Mouse (Mus musculus) stomach, embryonic 16.5 days (tissue): ENCODE data around the gene Mansc1. TPM values are rescaled to one million over a fixed set of nuclear protein-coding genes. Genes with fewer than 3 reads are reported as not detected.
A peak's percentile ranks its signal among the peaks of the same experiment; 100 is the strongest.

Experiments used
- ATAC-seq: fragments of 200-750 bp; cut with Nextera tagmentation; 2 replicates; pipeline ENCODE4 v1.8.0; 2017; ENCODE audit warnings: moderate number of reproducible peaks, moderate TSS enrichment; ENCODE audit not compliant: insufficient read depth, low FRiP score
- H3K27ac ChIP-seq: fragments of 300-500 bp; sonication (generic); 2 replicates; pipeline ENCODE4 v1.5.1; 2014; ENCODE audit warnings: low read length
- H3K27me3 ChIP-seq: fragments of 300-500 bp; sonication (generic); 2 replicates; pipeline ENCODE4 v1.6.1; 2014; ENCODE audit warnings: low read length, control low read depth, mixed read lengths; ENCODE audit not compliant: control insufficient read depth, insufficient read depth
- H3K36me3 ChIP-seq: fragments of 300-500 bp; sonication (generic); 2 replicates; pipeline ENCODE4 v1.6.1; 2014; ENCODE audit warnings: low read length; ENCODE audit not compliant: control insufficient read depth, insufficient read depth
- H3K4me1 ChIP-seq: fragments of 300-500 bp; sonication (generic); 2 replicates; pipeline ENCODE4 v1.6.1; 2014; ENCODE audit warnings: low read length, control low read depth, mixed read lengths; ENCODE audit not compliant: control insufficient read depth, insufficient read depth
- H3K4me2 ChIP-seq: fragments of 300-500 bp; sonication (generic); 2 replicates; pipeline ENCODE4 v1.6.1; 2014; ENCODE audit warnings: low read depth, low read length, mixed read lengths
- H3K4me3 ChIP-seq: fragments of 300-500 bp; sonication (generic); replicated peaks from 2 replicates; pipeline ENCODE4 v1.5.1; 2014; ENCODE audit warnings: mild to moderate bottlenecking, low read length
- H3K9ac ChIP-seq: fragments of 300-500 bp; sonication (generic); 2 replicates; pipeline ENCODE4 v1.6.1; 2014; ENCODE audit warnings: low read length
- H3K9me3 ChIP-seq: fragments of 300-500 bp; sonication (generic); replicated peaks from 2 replicates; pipeline ENCODE4 v1.6.1; 2016; ENCODE audit warnings: low read length, control low read depth; ENCODE audit not compliant: control insufficient read depth
- WGBS: fragments of 180-500 bp; shearing (Covaris S2); extraction: QIAGEN DNeasy Blood & Tissue Kit; methylation state at CpG from one replicate; pipeline ENCODE4 v1.1.7; 2014; 5-methylcytosine and 5-hydroxymethylcytosine counted together
- polyA plus RNA-seq: library from polyadenylated mRNA; unstranded; fragments of >200 nt; fragmentation: Nextera tagmentation; extraction: Ambion mirVana; gene quantifications from 2 replicates; pipeline ENCODE4 v1.2.1, GENCODE M21; 2015

The Mansc1 gene
- polyA plus RNA-seq, 1 experiment from 2014 or later, result 9.9 TPM

DNA sequence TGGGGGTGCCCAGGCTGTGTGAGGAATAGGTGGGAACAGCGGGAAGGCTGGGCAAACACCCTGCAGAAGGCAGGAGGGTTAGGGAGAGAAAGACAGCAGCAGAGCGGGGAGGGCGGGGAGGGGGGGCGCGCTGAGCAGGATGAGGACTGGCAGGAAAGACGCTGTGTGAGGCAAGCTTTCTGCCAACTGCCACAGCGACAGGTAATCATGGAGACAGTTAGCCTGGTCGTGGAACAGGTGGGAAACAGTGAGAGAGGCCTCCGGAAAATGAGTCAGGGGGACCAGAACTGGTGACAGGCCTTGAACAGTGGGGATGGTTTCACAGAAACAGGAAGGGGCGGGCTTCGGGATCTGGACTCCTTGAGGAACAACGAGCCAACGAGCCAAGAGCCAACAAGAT is 20.4 kb downstream of the Mansc1 start:
- peak overlapping the region; percentile 55; the same call in 1 of the 2 replicates for H3K27ac ChIP-seq
- WGBS, result 54% methylated on average over 13 of the region's 13 CpGs
- peaks cover 26% of the 10 kb centered on the region; the same call in 1 of the 2 replicates for H3K4me1 ChIP-seq
- no peak overlapping the region; the same call in 1 of the 2 replicates for H3K9ac ChIP-seq
- H3K4me3 ChIP-seq, result no peak overlapping the region
- H3K9me3 ChIP-seq, result no peaks in the 10 kb centered on the region
- H3K27me3 ChIP-seq, result no peaks in the 10 kb centered on the region
- H3K4me2 ChIP-seq, result peak overlapping the region; percentile 34
- ATAC-seq, result no peak
- H3K36me3 ChIP-seq, result no peaks in the 10 kb centered on the region

DNA sequence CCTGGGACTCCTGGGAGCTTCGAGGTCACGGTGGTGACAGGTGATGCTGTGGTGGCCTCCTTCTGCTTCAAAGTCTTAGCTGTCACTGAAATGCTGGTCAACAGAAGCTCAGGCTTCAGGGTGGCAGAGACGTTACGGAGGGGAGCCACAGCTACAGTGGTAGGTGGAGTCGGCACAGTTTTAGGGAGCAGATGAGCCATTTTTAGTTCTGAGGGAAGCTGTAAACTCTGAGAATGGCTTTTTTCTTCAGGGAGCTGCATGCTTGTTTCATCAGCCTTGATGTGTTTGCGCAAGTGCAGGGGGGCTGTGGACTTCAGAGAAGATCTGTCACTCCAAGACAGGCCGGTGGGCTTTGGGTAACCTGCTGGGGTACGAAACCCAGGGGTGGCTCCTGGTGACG is 21.9 kb downstream of the Mansc1 start:
- Histone ChIP-seq H3K27ac (no peak overlapping the region), H3K4me3 (no peak overlapping the region), H3K9ac (no peak overlapping the region), H3K27me3 (no peaks in the 10 kb centered on the region), H3K4me1 (peaks cover 30% of the 10 kb centered on the region; the same call in 1 of the 2 replicates), H3K9me3 (no peaks in the 10 kb centered on the region), H3K4me2 (no peak overlapping the region), H3K36me3 (no peaks in the 10 kb centered on the region)
- no peak for ATAC-seq
- WGBS, result 80% methylated on average over 9 of the region's 9 CpGs

DNA sequence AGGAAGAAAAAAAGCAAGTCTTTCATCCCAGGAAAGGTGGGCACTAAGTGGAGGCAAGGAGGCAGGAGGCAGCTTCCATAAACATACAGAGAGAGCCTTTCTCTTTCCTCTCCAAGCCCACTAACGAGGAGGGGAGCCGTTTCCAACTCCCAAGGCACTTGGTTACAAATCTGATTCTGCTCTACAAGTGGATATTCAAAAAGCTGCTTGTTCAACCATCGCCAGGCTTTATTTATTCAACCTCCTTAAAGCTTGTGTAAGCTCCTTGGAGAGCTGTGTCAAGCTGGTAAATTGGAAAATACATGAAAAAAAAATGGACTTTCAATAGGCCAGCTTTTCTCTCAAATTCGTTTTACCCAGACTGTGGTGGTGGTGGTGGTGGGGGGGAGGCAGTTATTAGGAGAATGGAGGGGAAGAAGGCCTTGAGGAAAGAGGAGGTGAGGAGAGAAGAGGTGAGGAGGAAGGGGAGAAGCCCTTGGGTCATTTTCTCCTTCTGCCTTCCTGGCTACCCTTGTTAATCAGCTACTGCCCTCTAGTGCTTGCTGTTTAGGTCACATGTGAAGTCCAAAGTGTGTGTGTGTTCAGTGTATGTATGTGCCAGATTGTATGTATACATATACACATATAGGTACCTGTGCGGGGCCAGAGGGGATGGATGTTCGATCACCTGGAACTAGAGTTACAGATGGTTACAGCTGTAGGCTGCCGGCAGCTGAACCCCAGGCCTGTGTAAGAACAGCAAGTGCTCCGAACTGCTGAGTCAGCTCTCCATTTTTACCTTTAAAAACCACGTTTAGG is 25.1 kb downstream of the Mansc1 start:
- Histone ChIP-seq H3K9me3 (no peaks in the 10 kb centered on the region), H3K4me3 (no peak overlapping the region), H3K36me3 (no peaks in the 10 kb centered on the region), H3K9ac (no peak overlapping the region), H3K27me3 (no peaks in the 10 kb centered on the region), H3K4me1 (peaks cover 11% of the 10 kb centered on the region; the same call in 1 of the 2 replicates), H3K27ac (no peak overlapping the region), H3K4me2 (no peak overlapping the region)
- WGBS, result 52% methylated on average over 9 of the region's 9 CpGs
- ATAC-seq, result 0 out of 2 replicates have a peak, but pooled peaks have one; percentile 30

DNA sequence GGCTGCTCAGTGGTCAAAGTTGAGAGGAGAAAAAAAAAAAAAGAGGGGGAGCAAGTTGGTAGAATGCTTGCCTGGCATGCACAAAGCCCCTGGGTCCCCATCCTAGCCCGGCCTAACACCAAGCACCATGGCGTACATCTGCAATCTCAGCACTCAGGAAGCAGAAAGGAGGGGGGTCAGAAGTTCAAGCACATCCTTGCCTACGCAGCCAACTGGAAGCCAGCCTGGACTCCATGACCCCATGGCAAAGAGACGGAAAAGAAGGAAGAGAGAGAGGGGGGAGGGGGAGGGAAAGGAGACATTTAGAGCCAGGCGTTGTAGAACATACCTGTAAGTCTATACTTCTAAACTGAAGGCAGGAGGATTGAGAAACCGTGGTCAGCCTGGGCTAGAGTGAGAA is 25.7 kb downstream of the Mansc1 start:
- H3K27me3 ChIP-seq, result no peaks in the 10 kb centered on the region
- no peak overlapping the region for H3K4me2 ChIP-seq
- no peak overlapping the region for H3K9ac ChIP-seq
- no peak overlapping the region for H3K27ac ChIP-seq
- H3K4me3 ChIP-seq, result no peak overlapping the region
- H3K9me3 ChIP-seq, result no peaks in the 10 kb centered on the region
- peaks cover 6% of the 10 kb centered on the region; the same call in 1 of the 2 replicates for H3K4me1 ChIP-seq
- 58% methylated on average over 6 of the region's 6 CpGs for WGBS
- no peak for ATAC-seq
- no peaks in the 10 kb centered on the region for H3K36me3 ChIP-seq

DNA sequence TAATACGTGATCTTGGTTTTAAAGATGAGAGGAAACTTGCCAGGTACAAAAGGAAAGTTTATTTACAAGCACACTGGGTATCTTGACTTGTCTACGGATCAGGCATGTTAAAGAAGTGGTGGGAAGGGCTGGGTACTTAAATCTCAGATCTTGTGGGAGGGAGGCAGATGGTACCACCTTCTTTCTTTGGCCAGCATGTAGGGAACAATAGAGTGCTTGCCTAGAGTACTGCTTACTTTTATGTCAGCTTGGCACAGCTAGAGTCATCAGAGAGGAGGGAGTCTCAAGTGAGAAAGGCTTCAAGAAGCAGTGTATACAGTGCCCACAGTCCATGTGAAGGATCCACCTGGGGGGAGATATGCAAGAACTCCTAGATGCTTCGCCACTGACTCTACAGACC is 27.1 kb downstream of the Mansc1 start:
- Histone ChIP-seq H3K9ac (no peak overlapping the region), H3K27me3 (no peaks in the 10 kb centered on the region), H3K4me3 (no peak overlapping the region), H3K27ac (no peak overlapping the region), H3K4me1 (peaks cover 6% of the 10 kb centered on the region; the same call in 1 of the 2 replicates), H3K36me3 (no peaks in the 10 kb centered on the region), H3K9me3 (no peaks in the 10 kb centered on the region), H3K4me2 (no peak overlapping the region)
- WGBS, result 90% methylated on average over 3 of the region's 3 CpGs
- no peak for ATAC-seq

DNA sequence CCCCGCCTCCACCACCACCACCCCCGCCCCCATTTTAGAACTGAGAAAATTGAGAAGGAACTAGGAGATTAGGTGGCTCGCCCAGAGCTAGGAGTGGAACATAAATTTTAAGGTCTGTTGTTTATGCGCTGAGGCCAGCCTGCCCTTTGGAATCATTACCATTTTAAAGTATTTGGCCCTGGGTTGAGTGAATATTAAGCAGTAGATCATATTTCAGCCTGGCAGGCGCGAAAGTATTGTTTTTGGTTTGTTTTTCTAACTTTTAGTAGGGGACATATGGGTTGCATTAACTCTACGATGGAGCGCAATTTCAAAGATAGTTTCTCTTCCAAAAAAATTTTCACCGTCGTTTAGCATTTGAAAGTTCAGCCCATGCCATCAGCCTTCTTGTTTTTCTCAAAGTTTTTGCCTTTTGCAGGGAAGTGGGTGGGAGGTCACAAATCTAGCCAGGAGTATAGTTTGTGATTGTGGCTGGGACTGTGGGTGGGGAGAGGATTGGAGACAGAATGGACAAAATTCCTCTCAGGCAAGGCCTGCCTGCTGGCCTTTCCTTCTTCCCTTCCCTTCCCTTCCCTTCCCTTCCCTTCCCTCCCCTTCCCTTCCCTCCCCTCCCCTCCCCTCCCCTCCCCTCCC is 29.8 kb downstream of the Mansc1 start:
- H3K36me3 ChIP-seq, result no peaks in the 10 kb centered on the region
- no peak overlapping the region for H3K4me3 ChIP-seq
- H3K9ac ChIP-seq, result no peak overlapping the region
- ATAC-seq, result no peak
- H3K4me2 ChIP-seq, result no peak overlapping the region
- H3K27me3 ChIP-seq, result no peaks in the 10 kb centered on the region
- H3K27ac ChIP-seq, result no peak overlapping the region
- no peaks in the 10 kb centered on the region for H3K9me3 ChIP-seq
- H3K4me1 ChIP-seq, result peaks cover 6% of the 10 kb centered on the region; the same call in 1 of the 2 replicates
- 35% methylated on average over 10 of the region's 10 CpGs for WGBS

DNA sequence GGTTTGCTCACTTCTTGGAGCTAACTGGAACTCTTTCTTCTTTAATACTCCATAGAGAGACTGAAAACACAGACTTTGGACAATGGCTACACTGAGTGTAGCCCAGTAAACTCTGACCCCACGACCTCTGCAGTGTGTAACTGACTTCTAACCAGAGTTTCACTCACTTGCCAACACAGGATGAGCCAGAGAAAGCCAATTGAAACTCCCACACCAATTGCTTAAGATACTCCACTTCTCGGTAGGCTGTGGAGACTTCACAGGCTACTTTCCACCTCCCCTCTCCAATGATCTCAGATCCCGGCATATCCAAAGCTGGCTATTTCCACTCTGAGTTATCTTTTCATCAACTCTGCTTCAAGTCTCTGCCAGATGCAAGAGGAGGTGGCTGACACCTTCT is 30.5 kb downstream of the Mansc1 start:
- ATAC-seq, result no peak
- Histone ChIP-seq H3K27ac (no peak overlapping the region), H3K4me1 (peaks cover 4% of the 10 kb centered on the region; the same call in 1 of the 2 replicates), H3K4me3 (no peak overlapping the region), H3K27me3 (no peaks in the 10 kb centered on the region), H3K36me3 (no peaks in the 10 kb centered on the region), H3K4me2 (no peak overlapping the region), H3K9ac (no peak overlapping the region), H3K9me3 (no peaks in the 10 kb centered on the region)
- WGBS, result 41% methylated on average over 3 of the region's 3 CpGs

DNA sequence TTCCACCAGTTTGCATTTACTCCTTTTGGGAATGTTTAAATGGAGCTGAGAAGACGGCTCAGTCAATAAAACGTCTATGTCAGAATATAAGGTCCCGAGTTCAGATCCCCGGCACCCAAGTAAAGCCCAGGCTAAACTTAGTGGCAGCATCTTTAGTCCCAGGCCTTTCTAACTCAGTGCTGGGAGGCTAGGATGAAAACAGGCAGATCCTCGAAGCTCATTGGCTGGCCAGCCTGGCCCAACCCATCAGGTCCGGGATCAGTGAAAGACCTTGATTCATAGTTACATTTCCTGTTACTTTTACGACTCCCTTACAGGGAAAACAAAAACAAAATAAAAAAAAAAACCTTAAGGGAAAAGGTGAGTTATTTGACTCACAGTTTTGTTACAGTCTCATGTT is 31.2 kb downstream of the Mansc1 start:
- Histone ChIP-seq H3K4me1 (no peaks in the 10 kb centered on the region; the same call in 1 of the 2 replicates), H3K27ac (no peak overlapping the region), H3K9me3 (no peaks in the 10 kb centered on the region), H3K9ac (no peak overlapping the region), H3K4me3 (no peak overlapping the region), H3K4me2 (no peak overlapping the region), H3K27me3 (no peaks in the 10 kb centered on the region), H3K36me3 (no peaks in the 10 kb centered on the region)
- ATAC-seq, result no peak
- WGBS, result 63% methylated on average over 7 of the region's 7 CpGs

DNA sequence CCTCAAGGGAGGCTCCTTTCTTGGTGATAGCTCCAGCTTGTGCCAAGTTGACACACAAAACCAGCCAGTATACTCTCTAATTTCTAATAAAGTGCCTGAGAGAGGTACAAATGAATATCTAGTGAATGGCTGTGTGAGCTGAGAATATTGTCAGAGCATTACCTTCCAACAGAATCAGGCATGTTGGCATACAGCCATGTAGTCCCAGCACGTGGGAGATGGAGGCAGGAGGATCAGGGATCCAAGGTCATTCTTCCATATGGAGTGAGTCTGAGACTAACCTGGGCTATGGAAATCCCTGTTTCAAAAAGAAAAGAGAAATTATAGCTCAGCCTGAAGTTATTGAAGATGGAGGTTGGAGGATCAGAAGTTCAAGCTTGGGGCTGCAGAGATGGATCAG is 33.0 kb downstream of the Mansc1 start:
- WGBS, result 46% methylated on average over 1 of the region's 1 CpGs
- H3K4me2 ChIP-seq, result no peak overlapping the region
- ATAC-seq, result no peak

More for the DNA sequence above, 33.0 kb downstream of the Mansc1 start:
- Histone ChIP-seq H3K4me3 (no peak overlapping the region), H3K4me1 (no peaks in the 10 kb centered on the region), H3K9ac (no peak overlapping the region), H3K36me3 (no peaks in the 10 kb centered on the region), H3K27ac (no peak overlapping the region), H3K27me3 (no peaks in the 10 kb centered on the region), H3K9me3 (no peaks in the 10 kb centered on the region)
